Mouse (Mus musculus): ENCODE measurements around the gene Abhd8. TPM values are rescaled to one million over a fixed set of nuclear protein-coding genes. Genes with fewer than 3 reads are reported as not detected.

The Abhd8 gene
- polyA plus RNA-seq (2015; fragmentation: Nextera tagmentation; extraction: Ambion mirVana) = 4.5 and 5.0 TPM in 2 replicates

- H3K27ac ChIP-seq (ENCODE audit: low read depth) = peak within 1 kb of the TSS; percentile 66
- ATAC-seq (peak; percentile 64), DNase-seq (peak; percentile 96)
- no peak for TF ChIP-seq EP300 (IDR thresholded peaks at IDR 0.05; ENCODE audit: low read depth)
- TF ChIP-seq CTCF (IDR thresholded peaks at IDR 0.05; ENCODE audit: low read depth) = no peak
- peak within 1 kb of the TSS; percentile 99 for H3K4me2 ChIP-seq (ENCODE audit: low read depth, low read length)
- H3K9ac ChIP-seq (replicated peaks) = peak within 1 kb of the TSS; percentile 77
- H3K36me3 ChIP-seq (replicated peaks; ENCODE audit: insufficient read depth, low read length) = 0 out of 2 replicates have a peak, but pooled peaks cover 3% of the 10 kb centered on the region
- H3K27me3 ChIP-seq (ENCODE audit: insufficient read depth, low read length) = no peaks in the 10 kb centered on the region
- no peaks in the 10 kb centered on the region for H3K9me3 ChIP-seq (ENCODE audit: low read length)
- WGBS (ENCODE audit: insufficient replicate concordance) = under 1% methylated on average over 55 of the region's 55 CpGs
- H3K4me3 ChIP-seq (ENCODE audit: low read depth, low read length) = peak within 1 kb of the TSS; percentile 73
- H3K4me1 ChIP-seq (ENCODE audit: insufficient read depth) = peaks cover 25% of the 10 kb centered on the region
These were observed at the start of gene Abhd8 for GRCm38 (mm10) chr8:71463188-71464033. TSS of gene Abhd8 (minus strand) at chr8:71463655.

GRCm38 (mm10) chr8:71511644-71512043 is 48.2 kb upstream of the Abhd8 start, which contains the start of gene Plvap:
TSS of gene Plvap (minus strand) at chr8:71511752.
- 19% methylated on average over 14 of the region's 14 CpGs for WGBS (ENCODE audit: insufficient replicate concordance)
- TF ChIP-seq EP300 (IDR thresholded peaks at IDR 0.05; ENCODE audit: low read depth) (peak; percentile 48), CTCF (IDR thresholded peaks at IDR 0.05; ENCODE audit: low read depth) (no peak)
- Histone ChIP-seq H3K27ac (ENCODE audit: low read depth) (no peak within 1 kb of the TSS), H3K9me3 (ENCODE audit: low read length) (no peaks in the 10 kb centered on the region), H3K4me3 (ENCODE audit: low read depth, low read length) (0 out of 2 replicates have a peak within 1 kb of the TSS, but pooled peaks have one; percentile 17), H3K36me3 (replicated peaks; ENCODE audit: insufficient read depth, low read length) (no peaks in the 10 kb centered on the region), H3K4me2 (ENCODE audit: low read depth, low read length) (peak within 1 kb of the TSS; percentile 59), H3K4me1 (ENCODE audit: insufficient read depth) (no peaks in the 10 kb centered on the region; the same call in 1 of the 2 replicates), H3K9ac (replicated peaks) (0 out of 2 replicates have a peak within 1 kb of the TSS, but pooled peaks have one; percentile 3), H3K27me3 (ENCODE audit: insufficient read depth, low read length) (peaks cover 26% of the 10 kb centered on the region)
- DNase-seq (peak; percentile 48), ATAC-seq (peak; percentile 81)

GRCm38 (mm10) chr8:71509316-71509715 is 45.9 kb upstream of the Abhd8 start:
- TF ChIP-seq EP300 (IDR thresholded peaks at IDR 0.05; ENCODE audit: low read depth) = no peak
- no peak for TF ChIP-seq CTCF (IDR thresholded peaks at IDR 0.05; ENCODE audit: low read depth)
- H3K4me2 ChIP-seq (ENCODE audit: low read depth, low read length) = no peak overlapping the region
- WGBS (ENCODE audit: insufficient replicate concordance) = 75% methylated on average over 2 of the region's 2 CpGs

GRCm38 (mm10) chr8:71507589-71508104 is 44.2 kb upstream of the Abhd8 start:
- Histone ChIP-seq H3K9ac (replicated peaks) (no peak overlapping the region), H3K4me1 (ENCODE audit: insufficient read depth) (no peaks in the 10 kb centered on the region; the same call in 1 of the 2 replicates), H3K9me3 (ENCODE audit: low read length) (no peaks in the 10 kb centered on the region), H3K27me3 (ENCODE audit: insufficient read depth, low read length) (peaks cover 34% of the 10 kb centered on the region), H3K27ac (ENCODE audit: low read depth) (no peak overlapping the region), H3K4me2 (ENCODE audit: low read depth, low read length) (peak overlapping the region; percentile 60), H3K4me3 (ENCODE audit: low read depth, low read length) (peak overlapping the region; percentile 31), H3K36me3 (replicated peaks; ENCODE audit: insufficient read depth, low read length) (no peaks in the 10 kb centered on the region)
- TF ChIP-seq EP300 (IDR thresholded peaks at IDR 0.05; ENCODE audit: low read depth) (no peak), CTCF (IDR thresholded peaks at IDR 0.05; ENCODE audit: low read depth) (no peak)
- peak; percentile 61; the same call in 1 of the 2 replicates for ATAC-seq
- peak; percentile 72 for DNase-seq
- 2% methylated on average over 59 of the region's 61 CpGs for WGBS (ENCODE audit: insufficient replicate concordance)

More at GRCm38 (mm10) chr8:71509316-71509715, 45.9 kb upstream of the Abhd8 start:
- DNase-seq (no peak), ATAC-seq (no peak)
- Histone ChIP-seq H3K36me3 (replicated peaks; ENCODE audit: insufficient read depth, low read length) (no peaks in the 10 kb centered on the region), H3K4me3 (ENCODE audit: low read depth, low read length) (no peak overlapping the region), H3K9me3 (ENCODE audit: low read length) (no peaks in the 10 kb centered on the region), H3K27me3 (ENCODE audit: insufficient read depth, low read length) (peaks cover 34% of the 10 kb centered on the region), H3K9ac (replicated peaks) (no peak overlapping the region; the same call in 1 of the 2 replicates), H3K27ac (ENCODE audit: low read depth) (no peak overlapping the region), H3K4me1 (ENCODE audit: insufficient read depth) (no peaks in the 10 kb centered on the region; the same call in 1 of the 2 replicates)

- ATAC-seq (no peak), DNase-seq (no peak)
- peaks cover 34% of the 10 kb centered on the region for H3K27me3 ChIP-seq (ENCODE audit: insufficient read depth, low read length)
- H3K9me3 ChIP-seq (ENCODE audit: low read length) = no peaks in the 10 kb centered on the region
- no peak overlapping the region for H3K4me3 ChIP-seq (ENCODE audit: low read depth, low read length)
- H3K9ac ChIP-seq (replicated peaks) = no peak overlapping the region
- WGBS (ENCODE audit: insufficient replicate concordance) = 76% methylated on average over 4 of the region's 4 CpGs
- no peak overlapping the region for H3K4me2 ChIP-seq (ENCODE audit: low read depth, low read length)
- no peak overlapping the region for H3K27ac ChIP-seq (ENCODE audit: low read depth)
- H3K4me1 ChIP-seq (ENCODE audit: insufficient read depth) = no peaks in the 10 kb centered on the region; the same call in 1 of the 2 replicates
- no peak for TF ChIP-seq EP300 (IDR thresholded peaks at IDR 0.05; ENCODE audit: low read depth)
- TF ChIP-seq CTCF (IDR thresholded peaks at IDR 0.05; ENCODE audit: low read depth) = no peak
- H3K36me3 ChIP-seq (replicated peaks; ENCODE audit: insufficient read depth, low read length) = no peaks in the 10 kb centered on the region
These were observed 42.5 kb upstream of the Abhd8 start for GRCm38 (mm10) chr8:71505979-71506378.

- WGBS (ENCODE audit: insufficient replicate concordance) = 84% methylated on average over 4 of the region's 4 CpGs
- DNase-seq (no peak), ATAC-seq (no peak)
- Histone ChIP-seq H3K36me3 (replicated peaks; ENCODE audit: insufficient read depth, low read length) (no peaks in the 10 kb centered on the region), H3K9me3 (ENCODE audit: low read length) (no peaks in the 10 kb centered on the region), H3K27ac (ENCODE audit: low read depth) (no peak overlapping the region), H3K4me1 (ENCODE audit: insufficient read depth) (no peaks in the 10 kb centered on the region; the same call in 1 of the 2 replicates), H3K9ac (replicated peaks) (no peak overlapping the region), H3K4me3 (ENCODE audit: low read depth, low read length) (no peak overlapping the region), H3K4me2 (ENCODE audit: low read depth, low read length) (no peak overlapping the region), H3K27me3 (ENCODE audit: insufficient read depth, low read length) (peaks cover 34% of the 10 kb centered on the region)
- TF ChIP-seq CTCF (IDR thresholded peaks at IDR 0.05; ENCODE audit: low read depth) = no peak
- TF ChIP-seq EP300 (IDR thresholded peaks at IDR 0.05; ENCODE audit: low read depth) = no peak
These were observed 41.9 kb upstream of the Abhd8 start for GRCm38 (mm10) chr8:71505326-71505725.
